Mouse (Mus musculus): ENCODE measurements at regions not wholly inside any gene's neighbourhood (a gene's known extent, or its start where the extent isn't known, plus 50 kb on each side); places are given as distances from the start of the nearest gene placed in this dataset.
A peak's percentile ranks its signal among the peaks of the same experiment; 100 is the strongest.

DNA sequence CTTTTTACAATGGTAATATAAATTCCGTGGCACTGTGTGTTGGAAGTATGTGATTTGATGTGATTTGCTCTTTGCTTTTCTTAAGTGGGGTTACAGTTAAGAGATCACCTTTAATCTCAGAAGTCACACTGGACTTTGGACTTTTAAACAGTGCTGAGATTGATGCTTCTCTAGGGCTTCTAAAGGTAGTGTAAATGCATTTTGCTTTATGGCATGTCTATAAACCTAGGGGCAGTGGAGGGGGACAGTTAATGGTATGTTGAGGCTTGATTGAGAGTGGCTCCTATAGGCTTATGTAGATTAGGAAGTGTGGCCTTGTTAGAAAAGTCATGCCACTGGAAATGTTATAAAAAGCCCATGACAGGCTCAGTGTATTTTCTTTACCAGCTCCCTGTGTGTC lies 735.3 kb downstream of the Nap1l3 start:
- DNase-seq (ENCODE audit: low spot score in 2 of 2) = no peak

DNA sequence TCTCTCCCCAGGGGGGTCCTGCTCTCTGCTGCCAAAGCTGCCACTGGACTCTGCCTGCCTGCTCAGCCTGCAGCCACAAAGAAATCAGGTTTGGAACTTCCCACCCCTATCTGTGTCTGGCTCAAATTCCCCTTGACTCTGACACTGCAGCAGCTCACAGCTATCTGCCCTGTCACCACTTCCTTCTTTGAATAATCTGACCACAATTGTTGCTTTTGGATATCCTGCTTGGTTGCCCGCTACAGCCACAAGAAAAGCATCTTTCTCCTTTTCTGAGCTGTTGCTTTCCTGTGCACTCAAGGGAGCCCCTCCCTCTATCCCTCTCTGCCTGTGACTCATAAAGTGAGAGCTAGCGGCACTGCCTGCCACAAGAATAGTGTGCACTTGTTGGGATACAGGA lies 742.6 kb downstream of the Nap1l3 start:
- peak in 1 of 2 experiments; percentile 2 for DNase-seq (ENCODE audit: low spot score in 2 of 2)

DNA sequence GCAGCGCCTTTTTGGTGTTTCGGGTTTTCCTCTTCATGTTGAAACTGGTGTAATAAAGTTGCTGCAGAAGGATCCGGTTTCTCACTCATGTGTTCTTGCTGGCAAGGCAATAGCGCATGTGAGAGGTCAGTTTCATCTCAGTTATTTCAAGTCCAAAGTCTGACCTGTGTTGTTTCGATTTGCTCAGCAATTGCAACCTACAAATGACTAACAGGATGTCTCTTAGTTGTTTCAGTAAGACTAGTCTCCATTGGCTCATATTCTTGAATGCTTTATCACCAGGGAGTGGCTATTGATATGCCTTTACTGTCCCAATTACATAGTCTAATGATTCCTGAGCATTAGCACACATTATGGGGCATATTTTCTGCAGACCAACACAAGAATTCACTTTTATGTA lies 751.7 kb downstream of the Nap1l3 start:
- DNase-seq (ENCODE audit: low spot score in 2 of 2) = no peak

DNA sequence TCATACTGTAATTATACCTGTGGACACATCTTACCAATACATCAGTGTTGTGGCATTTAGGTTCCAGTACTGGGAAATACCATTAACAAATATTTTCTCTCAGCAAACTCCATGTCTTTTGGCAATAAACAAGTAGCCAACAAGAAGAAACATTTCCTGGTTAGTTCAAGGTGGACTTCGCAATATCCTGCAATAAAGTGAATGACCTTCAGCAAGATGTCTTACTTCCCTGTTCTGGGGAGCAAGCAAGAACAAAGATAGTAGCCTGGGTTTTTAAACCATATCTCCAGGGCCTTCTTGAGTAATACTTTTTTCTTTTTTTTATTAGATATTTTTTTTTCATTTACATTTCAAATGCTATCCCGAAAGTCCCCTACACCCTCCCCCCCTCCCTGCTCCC lies 760.0 kb downstream of the Nap1l3 start:
- no peak for DNase-seq (ENCODE audit: low spot score in 2 of 2)

DNA sequence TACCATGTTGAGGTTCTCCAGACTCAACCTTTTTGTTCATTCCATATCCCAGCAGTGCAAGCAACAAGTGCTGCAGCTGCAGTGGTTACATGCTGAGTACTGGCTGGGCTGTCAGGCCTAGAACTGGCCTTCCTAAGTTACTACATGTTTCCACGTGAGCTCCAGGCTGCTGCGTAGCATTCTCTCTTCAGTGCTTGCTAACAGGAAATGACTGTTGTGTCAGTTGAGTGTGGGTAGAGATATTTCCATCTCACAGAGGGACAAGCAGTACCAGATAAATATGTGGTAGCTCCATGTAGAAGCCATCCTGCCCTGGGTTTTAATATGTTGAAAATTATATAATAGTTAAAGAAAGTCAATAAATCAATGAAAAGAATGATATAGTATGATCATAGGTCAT lies 785.1 kb downstream of the Nap1l3 start:
- no peak for DNase-seq (ENCODE audit: low spot score in 2 of 2)

DNA sequence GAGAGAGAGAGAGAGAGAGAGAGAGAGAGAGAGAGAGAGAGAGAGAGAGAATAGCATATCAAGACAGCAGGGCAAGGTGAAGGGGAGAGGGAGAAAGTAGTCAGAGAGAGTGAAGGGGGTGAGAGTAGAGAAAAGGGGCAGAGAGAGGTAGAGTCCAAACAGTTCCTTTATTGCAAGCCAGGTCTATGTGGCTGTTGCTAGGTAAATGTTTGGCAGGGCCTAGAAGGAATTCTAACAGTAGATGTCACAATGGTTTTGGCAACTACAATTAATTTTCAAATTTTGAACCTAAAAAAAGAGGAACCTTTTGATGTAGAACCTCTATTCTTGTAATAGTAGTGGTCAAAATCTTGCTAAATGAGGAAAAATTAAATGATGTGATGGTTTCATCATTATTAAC lies 804.3 kb downstream of the Nap1l3 start:
- no peak for DNase-seq (ENCODE audit: low spot score in 2 of 2)
